Mouse (Mus musculus) G1E-ER4 (cell line): Measurements from ENCODE around the gene Gm21974. TPM values are rescaled to one million over a fixed set of nuclear protein-coding genes. Genes with fewer than 3 reads are reported as not detected.

Source experiments
- GATA1 ChIP-seq: IDR thresholded peaks from one replicate; pipeline ENCODE4 v1.8.0; 2012; ENCODE audit warnings: low read length, inconsistent platforms
- polyA plus RNA-seq: library from polyadenylated mRNA; stranded (reverse); fragments of >175 nt; gene quantifications from 2 replicates; pipeline ENCODE4 v1.2.3, GENCODE M21; 2012

Gm21974 gene
- polyA plus RNA-seq, 1 experiment: not detected

DNA sequence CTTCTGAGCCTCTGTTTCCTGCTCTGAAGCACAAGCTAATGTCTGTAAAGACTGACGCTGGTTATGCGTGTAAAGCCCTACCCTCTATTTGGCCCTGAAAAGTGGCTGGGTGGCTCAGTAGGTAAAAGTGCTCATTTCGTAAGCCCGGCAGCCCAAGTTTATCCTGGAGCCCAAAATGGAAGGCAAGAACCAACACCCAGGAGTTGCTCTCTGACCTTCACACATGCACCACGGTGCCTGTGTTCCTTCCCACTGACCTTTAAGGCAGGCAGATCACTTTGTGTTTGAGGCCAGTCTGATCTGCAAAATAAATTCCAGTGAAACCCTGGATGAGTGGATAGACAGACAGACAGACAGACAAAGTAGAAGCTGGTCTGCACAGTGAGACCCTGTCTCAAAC lies 28.5 kb upstream of the Gm21974 start:
- no peak for TF ChIP-seq GATA1

DNA sequence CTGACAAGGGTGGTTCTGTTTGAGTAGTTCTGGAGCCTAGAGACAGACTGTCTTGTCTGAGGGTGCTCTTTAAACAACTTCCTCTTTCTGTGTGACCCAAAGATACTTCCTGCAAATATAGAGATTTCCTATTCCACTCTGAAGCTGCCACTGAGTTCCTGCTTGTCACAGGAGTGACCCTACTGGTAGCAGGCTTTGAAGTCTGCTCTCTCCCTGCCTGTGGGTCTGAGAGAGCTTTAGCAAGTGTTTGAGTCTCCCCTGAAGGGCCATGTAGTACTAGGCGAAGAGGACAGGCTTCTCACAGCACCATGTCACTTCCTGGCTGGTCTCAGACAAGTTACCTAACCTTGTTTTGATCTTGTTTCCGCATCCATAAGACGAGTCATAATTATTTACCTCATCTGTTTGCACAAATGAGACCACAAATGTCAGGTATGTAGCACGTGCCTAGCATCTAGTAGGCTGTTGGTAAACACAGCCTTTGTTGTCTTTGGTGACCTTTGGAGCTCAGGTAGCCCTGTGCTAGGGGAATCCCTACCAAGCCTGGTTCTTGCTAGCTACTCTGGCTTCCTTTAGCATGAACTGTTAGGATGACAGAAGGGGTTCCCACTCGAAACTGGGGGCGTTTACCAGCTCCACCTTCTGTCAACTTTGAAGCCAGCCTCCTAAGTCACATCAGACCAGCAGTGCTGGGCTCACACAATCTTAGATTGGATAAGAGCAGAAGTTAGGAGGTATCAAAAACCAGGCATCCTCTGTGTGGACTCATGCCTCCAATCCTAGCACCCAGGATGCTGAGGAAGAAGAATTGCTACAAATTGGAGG lies 27.4 kb upstream of the Gm21974 start:
- no peak for TF ChIP-seq GATA1

DNA sequence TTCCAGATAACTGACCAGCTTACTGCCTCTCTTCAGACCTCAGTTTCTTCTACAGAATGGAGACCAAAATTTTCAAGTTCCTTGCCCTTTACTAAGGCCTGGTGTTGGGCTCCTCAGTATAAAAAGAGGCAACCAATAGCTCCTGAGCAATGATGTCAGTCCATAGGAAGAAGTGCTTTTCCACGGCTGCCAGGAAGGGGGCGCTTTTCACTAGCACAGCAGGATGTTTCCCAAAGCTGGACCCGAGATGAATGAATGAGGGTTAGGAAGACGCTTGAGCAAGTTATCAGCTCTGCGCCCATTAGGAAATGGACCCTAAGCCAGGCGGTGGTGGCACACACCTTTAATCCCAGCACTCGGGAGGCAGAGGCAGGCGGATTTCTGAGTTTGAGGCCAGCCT lies 26.3 kb upstream of the Gm21974 start:
- TF ChIP-seq GATA1: no peak

GRCm38 (mm10) chr7:127919290-127919689 lies 24.0 kb upstream of the Gm21974 start:
- TF ChIP-seq GATA1: no peak

DNA sequence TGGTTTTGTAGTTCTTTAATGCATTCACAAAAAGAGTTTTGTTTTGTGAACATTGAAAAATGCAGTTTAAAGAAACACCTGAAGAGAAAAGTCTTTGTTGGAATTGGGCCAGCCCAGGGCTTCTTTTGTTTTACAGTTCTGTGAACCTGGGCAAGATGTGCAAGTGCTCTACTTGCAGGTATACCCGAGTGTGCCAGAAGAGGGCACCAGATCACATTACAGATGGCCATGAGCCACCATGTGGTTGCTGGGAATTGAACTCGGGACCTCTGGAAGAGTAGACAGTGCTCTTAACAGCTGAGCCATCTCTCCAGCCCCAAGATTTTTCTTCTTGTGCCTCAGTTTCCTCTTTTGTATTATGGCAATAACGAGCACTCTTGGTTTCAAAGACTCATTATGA lies 22.9 kb upstream of the Gm21974 start:
- TF ChIP-seq GATA1: no peak

- no peak for TF ChIP-seq GATA1
These were observed 20.0 kb upstream of the Gm21974 start for GRCm38 (mm10) chr7:127915293-127915692.

GRCm38 (mm10) chr7:127912938-127913337 lies 17.7 kb upstream of the Gm21974 start:
- TF ChIP-seq GATA1: no peak

- TF ChIP-seq GATA1: no peak
These were observed 17.1 kb upstream of the Gm21974 start, which contains the start of gene Kat8 for GRCm38 (mm10) chr7:127912190-127912871. Gene Kat8, plus strand, starts transcription at chr7:127912516.

- no peak for TF ChIP-seq GATA1
These were observed 13.4 kb upstream of the Gm21974 start for GRCm38 (mm10) chr7:127908656-127909055.

DNA sequence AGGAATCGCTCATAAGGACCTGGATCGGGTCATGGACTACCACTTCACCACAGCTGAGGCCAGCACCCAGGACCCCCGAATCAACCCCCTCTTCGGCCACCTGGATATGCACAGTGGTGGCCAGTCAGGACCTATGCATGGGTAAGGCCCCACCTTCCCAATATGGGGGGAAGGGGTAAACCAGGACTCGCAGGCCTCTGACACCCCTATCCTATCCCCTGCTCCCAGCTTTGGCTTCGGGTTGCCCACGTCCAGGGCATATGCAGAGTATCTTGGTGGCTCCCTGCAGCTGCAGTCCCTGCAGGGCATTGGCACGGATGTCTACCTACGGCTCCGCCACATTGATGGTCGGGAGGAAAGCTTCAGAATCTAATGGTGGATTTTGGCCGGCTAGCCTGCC lies 12.7 kb upstream of the Gm21974 start:
- no peak for TF ChIP-seq GATA1

GRCm38 (mm10) chr7:127903971-127904796 lies 8.9 kb upstream of the Gm21974 start, which contains the start of gene Bckdk:
Gene Bckdk, plus strand, starts transcription at chr7:127904082.
- TF ChIP-seq GATA1: no peak

DNA sequence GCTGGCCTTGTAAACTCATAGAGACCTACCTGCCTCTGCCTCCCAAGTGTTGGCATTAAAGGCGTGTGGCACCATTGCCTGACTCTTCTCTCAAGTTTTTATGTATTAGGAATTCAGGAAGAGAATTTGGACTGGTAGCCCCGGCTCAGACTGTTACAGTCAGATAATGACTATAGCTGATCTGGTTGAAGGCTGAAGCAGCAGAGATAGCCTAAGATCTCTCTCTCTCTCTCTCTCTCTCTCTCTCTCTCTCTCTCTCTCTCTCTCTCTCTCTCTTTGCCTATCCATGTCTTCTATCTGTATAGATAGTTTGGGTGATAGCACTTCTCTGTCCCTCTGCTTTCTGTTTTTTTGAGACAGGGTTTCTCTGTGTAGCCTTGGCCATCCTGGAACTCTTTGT lies 6.5 kb upstream of the Gm21974 start:
- no peak for TF ChIP-seq GATA1

DNA sequence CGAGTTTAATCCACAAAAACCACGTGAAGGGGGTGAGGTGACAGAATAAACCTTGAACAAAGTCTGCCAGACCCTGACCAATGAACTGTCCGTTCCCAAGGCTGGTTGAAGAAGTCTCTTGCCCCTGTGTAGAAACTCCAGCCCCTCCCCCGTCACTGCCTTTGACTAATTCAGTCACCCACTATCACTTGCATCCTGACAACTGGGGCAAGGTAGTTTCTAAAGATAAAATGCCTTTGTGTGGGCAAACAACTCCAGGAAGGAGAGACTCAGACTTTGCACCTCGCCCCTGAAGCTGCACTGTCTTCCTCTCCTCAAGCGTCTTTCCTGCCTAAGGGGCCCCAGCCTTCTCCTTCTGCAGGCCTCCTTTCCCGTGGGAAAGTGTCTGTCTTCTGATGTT lies 4.7 kb upstream of the Gm21974 start:
- TF ChIP-seq GATA1: no peak

DNA sequence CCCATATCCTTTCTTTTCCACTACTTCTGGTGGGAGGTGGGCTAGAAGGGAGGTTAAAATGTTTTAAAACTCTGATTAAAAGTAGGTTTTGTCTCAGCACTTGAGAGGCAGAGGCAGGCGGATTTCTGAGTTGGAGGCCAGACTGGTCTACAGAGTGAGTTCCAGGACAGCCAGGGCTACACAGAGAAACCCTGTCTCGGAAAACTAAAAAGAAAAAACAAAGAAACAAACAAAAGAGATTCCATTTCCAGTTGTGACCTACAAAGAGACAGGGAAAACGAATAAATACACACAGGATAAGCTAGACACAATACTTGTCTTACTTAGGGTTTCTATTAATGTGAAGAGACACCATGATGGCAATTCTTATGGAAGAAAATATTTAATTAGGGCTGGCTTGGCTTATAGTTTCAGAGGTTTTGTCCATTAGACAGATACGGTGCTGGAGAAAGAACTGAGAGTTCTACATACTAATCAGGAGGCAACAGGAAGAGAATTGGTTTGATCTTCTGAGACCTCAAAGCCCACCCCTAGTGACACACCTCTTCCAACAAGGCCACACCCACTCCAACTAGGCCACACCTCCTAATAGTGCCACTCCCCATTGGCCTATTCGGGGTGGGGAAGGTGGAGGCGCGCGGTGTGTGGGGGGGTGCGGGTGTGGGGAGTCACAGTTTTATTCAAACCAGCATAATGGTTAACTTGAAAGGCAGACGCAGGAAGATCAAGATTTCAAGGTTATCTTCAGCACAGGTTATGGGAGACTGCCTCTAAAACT lies 3.1 kb upstream of the Gm21974 start:
- no peak for TF ChIP-seq GATA1

DNA sequence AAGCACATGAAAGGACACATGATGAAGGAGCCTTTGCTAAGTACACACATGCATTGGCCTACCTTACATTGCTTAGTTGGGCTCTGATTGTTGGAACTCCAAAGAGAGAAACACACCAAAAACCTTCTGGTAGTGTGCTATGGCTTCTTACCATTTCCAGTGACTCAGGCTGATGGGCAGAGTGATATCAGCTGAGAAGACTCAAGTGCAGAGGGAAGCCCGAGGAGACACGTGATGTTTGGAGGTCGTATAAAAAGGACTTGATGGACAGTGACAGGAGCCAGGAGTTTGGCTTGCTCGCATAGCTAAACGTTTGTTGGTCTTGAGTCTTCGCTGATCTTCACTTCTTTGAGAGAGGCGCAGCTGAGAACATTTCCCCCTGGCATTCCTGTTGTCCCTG lies 2.3 kb upstream of the Gm21974 start:
- no peak for TF ChIP-seq GATA1
